In the genomic region with DNA sequence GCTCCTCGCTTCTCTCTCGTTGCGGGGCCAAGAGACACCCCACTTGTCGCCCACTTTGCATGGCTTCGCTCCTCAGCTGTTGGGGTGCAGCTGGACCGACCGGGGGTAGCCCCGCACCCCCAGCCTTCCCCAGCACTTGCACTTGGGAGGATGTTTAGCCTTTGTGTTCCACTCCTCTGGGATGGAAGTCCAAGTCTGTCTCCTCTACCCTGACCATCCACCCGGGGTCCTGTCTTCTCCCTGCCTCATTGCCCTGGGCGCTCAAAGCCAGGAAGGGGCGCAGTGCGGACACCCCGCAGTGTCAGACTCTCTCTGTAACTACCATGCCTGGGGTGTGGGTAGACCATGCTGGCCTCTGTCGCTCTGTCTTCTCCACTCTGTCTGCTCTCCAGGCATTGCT, we compare ENCODE assay signal across 8 mouse cellular contexts. TPM values are rescaled to one million over a fixed set of nuclear protein-coding genes. Genes with fewer than 3 reads are reported as not detected.
DNase-seq lines count a peak whose midpoint lies in the region; ATAC-seq and TF ChIP-seq lines count a peak whose summit lies in the region.

No protein-coding gene starts in this region.

- TF ChIP-seq CTCF in heart, postnatal 0 days (IDR thresholded peaks at IDR 0.05; ENCODE audit: low read depth), result no peak
- TF ChIP-seq CTCF in hindbrain, postnatal 0 days (IDR thresholded peaks at IDR 0.05; ENCODE audit: low read depth), result no peak

- DNase-seq in heart, postnatal 0 days (ENCODE audit: low spot score), result no peak
- DNase-seq in heart, postnatal 25 days (ENCODE audit: low spot score), result no peak
- no peak for DNase-seq in hindbrain, postnatal 0 days (ENCODE audit: low spot score)
- DNase-seq in spleen, adult 18-20 months, result no peak
- no peak for DNase-seq in urinary bladder, postnatal 4 days (ENCODE audit: low spot score in 2 of 2)
- no peak for DNase-seq in right cerebral cortex, adult 2 months (ENCODE audit: low spot score in 2 of 2)

- intact Hi-C loops in heart, postnatal 25 days (cut with DNase I), result no loop called here

- WGBS in heart, postnatal 0 days, result 19% methylated on average over 14 of the region's 14 CpGs
- WGBS in embryonic facial prominence, embryonic 12.5 days, result 18% methylated on average over 14 of the region's 14 CpGs
- WGBS in hindbrain, postnatal 0 days, result 8% methylated on average over 13 of the region's 14 CpGs
- 8% methylated on average over 13 of the region's 14 CpGs for WGBS in midbrain, embryonic 16.5 days

- H3K27ac ChIP-seq in heart, postnatal 0 days (ENCODE audit: low read depth), result no peak overlapping the region
- H3K27ac ChIP-seq in embryonic facial prominence, embryonic 12.5 days, result no peak overlapping the region
- H3K27ac ChIP-seq in hindbrain, postnatal 0 days, result no peak overlapping the region
- H3K27ac ChIP-seq in midbrain, embryonic 16.5 days (ENCODE audit: low read length), result no peak overlapping the region

- no peak overlapping the region for H3K9ac ChIP-seq in heart, postnatal 0 days (replicated peaks; ENCODE audit: low read depth, low read length)
- H3K9ac ChIP-seq in embryonic facial prominence, embryonic 12.5 days, result peak overlapping the region; percentile 55
- peak overlapping the region; percentile 59 for H3K9ac ChIP-seq in hindbrain, postnatal 0 days (replicated peaks; ENCODE audit: low read length)
- H3K9ac ChIP-seq in midbrain, embryonic 16.5 days (ENCODE audit: low read depth, low read length), result peak overlapping the region; percentile 64

- peak overlapping the region; percentile 33 for H3K4me3 ChIP-seq in heart, postnatal 0 days (ENCODE audit: low read depth, low read length)
- H3K4me3 ChIP-seq in embryonic facial prominence, embryonic 12.5 days, result peak overlapping the region; percentile 49
- H3K4me3 ChIP-seq in hindbrain, postnatal 0 days (ENCODE audit: low read length), result peak overlapping the region; percentile 62
- peak overlapping the region; percentile 63 for H3K4me3 ChIP-seq in midbrain, embryonic 16.5 days (ENCODE audit: low read depth, low read length)

- H3K9me3 ChIP-seq in heart, postnatal 0 days (replicated peaks; ENCODE audit: control insufficient read depth, low read length), result no peaks in the 10 kb centered on the region
- no peaks in the 10 kb centered on the region for H3K9me3 ChIP-seq in embryonic facial prominence, embryonic 12.5 days
- no peaks in the 10 kb centered on the region for H3K9me3 ChIP-seq in hindbrain, postnatal 0 days (ENCODE audit: low read length)
- no peaks in the 10 kb centered on the region for H3K9me3 ChIP-seq in midbrain, embryonic 16.5 days (replicated peaks; ENCODE audit: control insufficient read depth, low read length, poor library complexity, severe bottlenecking)

- TF ChIP-seq EP300 in heart, postnatal 0 days (IDR thresholded peaks at IDR 0.05; ENCODE audit: low read depth), result no peak

- no peaks in the 10 kb centered on the region for H3K36me3 ChIP-seq in heart, postnatal 0 days (replicated peaks; ENCODE audit: control insufficient read depth, insufficient read depth, low read length)
- no peaks in the 10 kb centered on the region for H3K36me3 ChIP-seq in embryonic facial prominence, embryonic 12.5 days
- no peaks in the 10 kb centered on the region for H3K36me3 ChIP-seq in hindbrain, postnatal 0 days (ENCODE audit: insufficient read depth, low read length)
- no peaks in the 10 kb centered on the region for H3K36me3 ChIP-seq in midbrain, embryonic 16.5 days (ENCODE audit: control insufficient read depth, insufficient read depth, low read length)

- H3K27me3 ChIP-seq in heart, postnatal 0 days (ENCODE audit: control insufficient read depth, insufficient read depth, low read length), result peaks cover 29% of the 10 kb centered on the region
- H3K27me3 ChIP-seq in embryonic facial prominence, embryonic 12.5 days, result peaks cover 37% of the 10 kb centered on the region
- no peaks in the 10 kb centered on the region for H3K27me3 ChIP-seq in hindbrain, postnatal 0 days (ENCODE audit: insufficient read depth, low read length)
- H3K27me3 ChIP-seq in midbrain, embryonic 16.5 days (ENCODE audit: control insufficient read depth, insufficient read depth, low read depth, low read length), result no peaks in the 10 kb centered on the region; the same call in 1 of the 2 replicates

- H3K4me2 ChIP-seq in heart, postnatal 0 days (ENCODE audit: low read depth, low read length), result peak overlapping the region; percentile 52
- H3K4me2 ChIP-seq in embryonic facial prominence, embryonic 12.5 days (replicated peaks), result peak overlapping the region; percentile 99
- H3K4me2 ChIP-seq in hindbrain, postnatal 0 days (ENCODE audit: low read depth, low read length), result peak overlapping the region; percentile 96
- H3K4me2 ChIP-seq in midbrain, embryonic 16.5 days (ENCODE audit: low read length), result peak overlapping the region; percentile 79

- no peak for ATAC-seq in heart, postnatal 0 days (ENCODE audit: insufficient read depth, low read depth)
- ATAC-seq in embryonic facial prominence, embryonic 12.5 days (ENCODE audit: insufficient number of reproducible peaks, insufficient read depth, low FRiP score, low TSS enrichment), result peak; percentile 56; the same call in 1 of the 2 replicates
- peak; percentile 63 for ATAC-seq in hindbrain, postnatal 0 days
- ATAC-seq in midbrain, embryonic 16.5 days, result peak; percentile 72

- no peaks in the 10 kb centered on the region; the same call in 1 of the 2 replicates for H3K4me1 ChIP-seq in heart, postnatal 0 days (ENCODE audit: control insufficient read depth, insufficient read depth)
- peaks cover 6% of the 10 kb centered on the region; the same call in 1 of the 2 replicates for H3K4me1 ChIP-seq in embryonic facial prominence, embryonic 12.5 days
- 0 out of 2 replicates have a peak, but pooled peaks cover 9% of the 10 kb centered on the region for H3K4me1 ChIP-seq in hindbrain, postnatal 0 days (ENCODE audit: insufficient read depth, low read length)
- peaks cover 5% of the 10 kb centered on the region for H3K4me1 ChIP-seq in midbrain, embryonic 16.5 days (ENCODE audit: control insufficient read depth, insufficient read depth, low read length)

RNA-seq across cellular contexts. Expression of gene L3mbtl4, which starts 0.4 kb away (rescaled TPM):
- total RNA-seq in heart, postnatal 0 days (2014; rRNA removed; ENCODE audit: low replicate concordance), result 0.08 TPM in 1 of 2 replicates, not detected in the other
- polyA plus RNA-seq in heart, postnatal 0 days (2015; fragmentation: Nextera tagmentation; extraction: Ambion mirVana), result not detected in 2 replicates
- total RNA-seq in heart, postnatal 25 days (2021), result not detected
- polyA plus RNA-seq in embryonic facial prominence, embryonic 12.5 days (2016; fragmentation: Nextera tagmentation; extraction: Ambion mirVana), result 0.08 and 0.22 TPM in 2 replicates
- total RNA-seq in hindbrain, postnatal 0 days (2014; rRNA removed), result 6.9 and 10.1 TPM in 2 replicates
- 5.1 and 5.4 TPM in 2 replicates for polyA plus RNA-seq in hindbrain, postnatal 0 days (2015; fragmentation: Nextera tagmentation; extraction: Ambion mirVana)
- 4.6 and 6.5 TPM in 2 replicates for polyA plus RNA-seq in midbrain, embryonic 16.5 days (2015; fragmentation: Nextera tagmentation; extraction: Ambion mirVana)
